Mouse (Mus musculus) testis, adult 2 months (tissue): ENCODE measurements at regions not wholly inside any gene's neighbourhood (a gene's known extent, or its start where the extent isn't known, plus 50 kb on each side); places are given as distances from the start of the nearest gene placed in this dataset.

Source experiments
- CTCF ChIP-seq: fragments of 200-500 bp; IDR thresholded peaks from 2 replicates; pipeline ENCODE4 v1.5.1; 2012; ENCODE audit warnings: low read depth, mild to moderate bottlenecking, inconsistent platforms, low read length, moderate library complexity; ENCODE audit not compliant: control insufficient read depth, insufficient read depth, insufficient replicate concordance
- POLR2A ChIP-seq: fragments of 200-500 bp; IDR thresholded peaks from 2 replicates; pipeline ENCODE4 v1.6.1; 2012; ENCODE audit warnings: low read depth, mild to moderate bottlenecking, inconsistent platforms, low read length, moderate library complexity; ENCODE audit not compliant: control insufficient read depth

- no peak for TF ChIP-seq POLR2A
- no peak for TF ChIP-seq CTCF
These were observed 130.5 kb downstream of the Rpl36a-ps1 start for GRCm38 (mm10) chr14:98863598-98863997.
